Mouse (Mus musculus): Measurements from ENCODE around the gene Coro1a.

DNA sequence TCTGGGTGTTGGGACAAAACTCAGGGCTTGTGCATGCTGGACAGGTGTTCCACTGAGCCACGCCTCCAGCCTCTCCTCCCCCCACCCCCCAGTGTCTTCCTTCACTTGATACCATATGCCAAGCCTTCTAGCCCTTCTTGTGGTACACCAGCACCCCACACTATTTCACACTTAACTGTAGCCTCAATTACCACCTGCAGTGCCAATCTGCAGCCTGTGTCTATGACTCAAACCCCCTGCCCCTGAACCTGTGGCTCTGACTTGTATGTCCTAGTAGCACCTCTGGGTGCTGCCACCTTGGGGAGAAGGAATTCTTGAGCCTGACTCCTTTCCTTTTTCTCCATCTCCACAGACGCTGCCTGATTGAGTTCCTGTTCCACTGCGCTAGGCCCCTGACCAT lies 4.3 kb upstream of the Coro1a start:
- TF ChIP-seq CTCF (IDR thresholded peaks at IDR 0.05; ENCODE audit: extremely low read depth, insufficient read depth, low read length) (no peak), POLR2A (IDR thresholded peaks at IDR 0.05; ENCODE audit: extremely low read depth, insufficient read depth, low read length) (no peak)
